Mouse (Mus musculus) frontal cortex, adult (tissue): ENCODE results near the gene Asic2.
A peak's percentile ranks its signal among the peaks of the same experiment; 100 is the strongest.

ENCODE experiments used
- ATAC-seq: cut with Nextera tagmentation; 2 replicates; pipeline ENCODE4 v1.9.2; 2017; ENCODE audit warnings: mild to moderate bottlenecking, moderate library complexity, mixed read lengths; ENCODE audit not compliant: low TSS enrichment

Asic2 gene

GRCm38 (mm10) chr11:80923286-80923951 lies 1044.8 kb downstream of the Asic2 start:
- ATAC-seq = peak; percentile 78

- ATAC-seq = peak; percentile 65; the same call in 1 of the 2 replicates
Observed at GRCm38 (mm10) chr11:80918332-80918731, 1049.9 kb downstream of the Asic2 start.

- ATAC-seq = no peak
Observed at GRCm38 (mm10) chr11:80917688-80918087, 1050.6 kb downstream of the Asic2 start.

- ATAC-seq = peak; percentile 22; the same call in 1 of the 2 replicates
Observed at GRCm38 (mm10) chr11:80913408-80914024, 1054.7 kb downstream of the Asic2 start.

- peak; percentile 74 for ATAC-seq
Observed at GRCm38 (mm10) chr11:80912721-80913120, 1055.5 kb downstream of the Asic2 start.

GRCm38 (mm10) chr11:80907820-80908219 lies 1060.4 kb downstream of the Asic2 start:
- ATAC-seq = peak; percentile 80

- peak; percentile 68; the same call in 1 of the 2 replicates for ATAC-seq
Observed at GRCm38 (mm10) chr11:80906456-80906855, 1061.8 kb downstream of the Asic2 start.

- ATAC-seq = no peak
Observed at GRCm38 (mm10) chr11:80904559-80904958, 1063.7 kb downstream of the Asic2 start.

GRCm38 (mm10) chr11:80903426-80903825 lies 1064.8 kb downstream of the Asic2 start:
- no peak for ATAC-seq

GRCm38 (mm10) chr11:80902664-80903063 lies 1065.6 kb downstream of the Asic2 start:
- no peak for ATAC-seq

GRCm38 (mm10) chr11:80900555-80900954 lies 1067.7 kb downstream of the Asic2 start:
- ATAC-seq = no peak

- no peak for ATAC-seq
Observed at GRCm38 (mm10) chr11:80895853-80896252, 1072.4 kb downstream of the Asic2 start.

- no peak for ATAC-seq
Observed at GRCm38 (mm10) chr11:80889336-80890063, 1078.8 kb downstream of the Asic2 start.

- no peak for ATAC-seq
Observed at GRCm38 (mm10) chr11:80887021-80887420, 1081.2 kb downstream of the Asic2 start.

GRCm38 (mm10) chr11:80886365-80886764 lies 1081.9 kb downstream of the Asic2 start:
- peak; percentile 68 for ATAC-seq

- ATAC-seq = peak; percentile 48; the same call in 1 of the 2 replicates
Observed at GRCm38 (mm10) chr11:80884521-80885231, 1083.6 kb downstream of the Asic2 start.

GRCm38 (mm10) chr11:80882229-80882810 lies 1085.9 kb downstream of the Asic2 start:
- ATAC-seq = peak; percentile 48; the same call in 1 of the 2 replicates

GRCm38 (mm10) chr11:80878026-80878425 lies 1090.2 kb downstream of the Asic2 start:
- no peak for ATAC-seq

GRCm38 (mm10) chr11:80877131-80877651 lies 1091.1 kb downstream of the Asic2 start:
- ATAC-seq = peak; percentile 70

- ATAC-seq = 0 out of 2 replicates have a peak, but pooled peaks have one; percentile 18
Observed at GRCm38 (mm10) chr11:80872509-80873474, 1095.5 kb downstream of the Asic2 start.
